Mouse (Mus musculus) v-Abl transformed pro-B cells (cell line): ENCODE measurements around the gene Hinfp.
"Not testable (repeated sequence)": the region's sequence is repeated elsewhere in the genome, so short reads cannot be mapped to it uniquely, and the experiment has no call there.

Source experiments
- in situ Hi-C, 2 experiments: fragments of 400-800 bp; cut with MboI; formaldehyde crosslinking; loops; one replicate each; pipeline ENCODE4 v1.15.1; 2025; ENCODE audit not compliant: unreplicated experiment in 2 of 2

Gene Hinfp

DNA sequence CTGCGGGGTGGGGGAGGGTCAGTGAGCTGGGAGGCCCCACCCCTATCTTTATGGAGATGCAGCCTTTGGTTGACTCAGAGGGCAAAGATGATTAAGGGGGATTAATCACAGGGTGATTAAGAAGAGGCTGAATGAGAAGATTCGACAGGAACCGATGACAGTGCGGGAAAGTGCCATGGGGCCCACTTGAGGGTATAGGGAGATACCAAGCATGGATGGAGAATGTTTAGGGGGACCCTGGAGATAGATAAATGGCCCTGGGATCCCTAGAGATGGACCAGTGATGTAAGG, 8.7 kb upstream of the Hinfp start:
- in situ Hi-C loops: no loop called here

DNA sequence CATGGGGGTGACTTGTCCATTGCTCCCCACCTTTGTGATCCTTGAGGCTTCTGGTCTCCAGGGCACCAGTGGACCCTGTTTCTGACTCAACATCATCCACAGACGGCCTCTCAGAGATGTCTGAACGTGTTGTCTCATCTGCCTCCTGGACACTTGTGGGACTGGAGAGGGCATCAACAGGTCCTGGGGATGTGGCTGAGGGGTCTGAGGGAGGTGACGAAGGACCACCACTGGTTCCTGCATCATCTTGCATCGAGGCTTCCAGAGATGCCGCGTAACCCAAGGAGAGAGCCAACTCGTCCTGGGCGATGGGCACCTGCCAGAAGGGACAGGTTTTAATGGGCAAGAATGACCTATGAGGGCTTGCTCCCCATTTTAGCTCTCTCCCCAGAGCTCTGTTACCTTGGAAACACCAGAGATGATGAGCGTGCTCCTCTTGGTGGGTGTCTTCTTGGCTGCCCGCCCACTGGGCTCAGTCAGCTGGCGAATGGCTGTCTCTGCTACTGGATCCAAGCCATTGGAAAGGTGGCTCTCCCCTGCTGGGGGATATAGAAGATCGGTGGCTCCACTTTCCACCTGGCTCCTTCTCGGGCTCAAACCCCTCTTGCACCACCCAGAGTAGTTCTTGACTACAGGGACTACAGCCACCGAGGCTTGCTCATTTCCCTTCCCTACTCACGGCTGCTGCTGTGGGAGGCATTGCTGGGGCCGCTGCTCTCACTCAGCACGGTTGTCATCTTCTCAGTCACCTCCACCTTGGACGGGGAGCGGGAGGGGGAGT, 8.2 kb upstream of the Hinfp start:
- in situ Hi-C loops: no loop called here

DNA sequence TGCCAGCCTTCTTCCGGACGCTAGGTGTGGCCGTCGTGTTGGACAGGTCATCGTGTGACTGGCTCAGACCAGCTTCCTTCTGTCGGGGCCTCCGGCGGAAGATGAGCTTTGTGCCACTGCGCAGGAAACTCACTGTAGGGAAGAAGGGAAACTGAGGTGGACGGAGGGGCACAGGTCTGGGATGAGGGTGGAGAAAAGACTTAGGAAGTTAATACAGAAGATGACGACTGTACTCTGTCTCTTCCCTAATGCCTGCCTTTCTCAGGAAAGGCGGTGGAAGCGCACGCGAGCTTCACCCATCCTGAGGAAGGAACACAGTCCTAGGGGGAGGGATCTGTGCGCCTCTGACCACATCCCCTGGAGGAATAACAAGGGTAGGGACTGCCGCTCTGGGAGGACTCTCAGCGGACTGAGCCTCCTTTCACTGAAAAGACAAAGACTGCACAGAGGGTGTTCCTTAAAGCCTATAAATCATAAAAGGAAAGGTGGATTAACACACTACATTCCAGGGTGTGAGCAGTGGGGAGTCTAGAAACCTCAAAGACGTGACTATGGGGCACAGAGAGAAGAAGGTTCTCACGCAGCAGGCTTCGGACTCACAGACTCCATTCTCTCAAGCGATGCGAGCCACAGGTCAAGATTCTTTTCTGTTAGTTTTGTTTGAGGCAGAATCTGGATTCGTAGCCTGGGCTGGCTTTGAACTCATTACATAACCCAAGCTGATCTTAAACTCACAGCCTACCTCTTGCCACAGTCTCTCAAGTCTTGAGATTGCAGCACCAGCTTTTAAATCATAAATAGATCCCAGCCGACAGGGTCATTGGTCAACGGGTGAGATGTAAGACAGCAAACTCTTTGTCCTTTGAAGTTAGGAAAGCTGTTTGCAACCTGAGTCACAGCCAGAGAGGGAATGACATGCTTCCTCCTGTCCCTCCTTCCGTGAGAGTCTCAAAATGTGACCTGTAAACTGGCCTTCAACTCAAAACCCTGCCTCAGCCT, 6.0 kb upstream of the Hinfp start:
- in situ Hi-C loops: no loop called here

DNA sequence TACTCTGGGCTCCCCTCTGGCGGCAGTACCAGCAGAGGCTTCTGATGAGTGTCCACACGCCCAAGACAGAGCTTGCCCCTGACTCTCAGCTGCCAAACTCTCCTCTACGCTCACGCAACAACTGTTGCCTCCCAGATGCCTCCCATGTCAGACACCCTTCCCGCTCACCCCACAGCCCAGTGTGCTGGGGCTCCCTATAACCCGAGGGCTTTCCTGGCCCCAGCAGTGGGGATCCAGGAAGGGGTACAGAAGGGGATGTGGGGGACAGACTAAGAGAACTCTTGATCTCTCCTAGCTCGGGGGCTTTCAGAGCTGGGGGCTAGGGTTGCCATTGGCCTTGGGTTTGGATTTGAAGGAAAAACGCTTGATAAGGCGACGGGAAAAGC, 5.3 kb upstream of the Hinfp start:
- in situ Hi-C loops: no loop called here

DNA sequence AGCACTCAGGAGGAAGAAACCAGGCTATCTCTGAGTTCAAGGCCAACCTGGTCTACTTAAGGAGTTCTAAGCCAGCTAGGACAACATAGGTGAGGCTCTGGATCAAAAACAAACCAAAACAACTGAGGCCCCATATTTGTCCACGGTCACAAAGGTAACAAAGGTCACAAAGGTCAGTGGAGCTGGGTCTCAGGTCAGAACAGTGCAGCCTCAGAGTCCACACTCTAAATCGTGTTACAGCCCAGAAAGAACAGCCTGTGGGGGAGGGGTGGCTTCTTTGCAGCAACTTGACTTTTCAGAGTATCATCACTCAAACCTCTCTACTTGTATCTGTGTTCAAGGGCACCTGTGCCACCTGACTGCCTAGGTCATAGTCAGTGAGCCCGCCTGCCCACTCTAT, 4.3 kb upstream of the Hinfp start:
- in situ Hi-C loops: no loop called here

DNA sequence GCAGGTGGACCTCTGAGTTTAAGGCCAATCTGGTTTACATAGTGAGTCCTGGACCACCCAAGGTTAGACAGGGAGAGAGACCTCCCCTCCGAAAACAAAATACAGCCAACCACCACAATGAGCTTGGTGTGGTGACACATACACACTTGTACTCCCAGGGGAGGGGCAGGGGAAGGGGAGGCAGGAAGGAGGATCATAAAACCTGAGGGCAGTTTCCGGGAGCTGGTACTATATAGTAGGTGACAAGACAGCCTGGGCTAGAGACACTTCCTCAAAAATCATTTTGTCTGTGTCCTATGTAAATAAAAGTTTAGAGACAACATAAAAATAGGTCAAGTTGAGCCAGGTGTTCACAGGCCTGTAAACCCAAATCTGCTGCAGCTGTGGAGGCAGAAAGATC, 1.8 kb upstream of the Hinfp start:
- in situ Hi-C loops: no loop called here

DNA sequence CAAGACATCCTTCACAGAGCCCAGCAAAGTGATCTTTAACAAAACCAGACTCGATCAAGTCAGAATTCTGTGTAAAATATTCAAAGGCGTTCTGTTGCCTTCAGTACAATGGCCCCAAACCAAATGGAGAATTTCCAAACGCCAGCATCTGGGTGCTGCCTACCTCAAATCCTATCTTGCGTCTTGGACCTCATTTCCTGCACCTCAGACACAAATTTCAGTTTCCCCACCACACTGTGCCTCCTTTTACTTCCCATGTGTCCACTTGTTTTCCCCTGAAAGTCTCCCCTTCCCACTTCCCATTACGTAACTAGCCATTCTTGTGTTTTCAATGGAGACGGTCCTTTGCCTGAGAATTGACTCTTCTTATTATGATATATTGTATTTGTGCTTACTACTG, 1.1 kb upstream of the Hinfp start:
- in situ Hi-C loops: no loop called here

DNA sequence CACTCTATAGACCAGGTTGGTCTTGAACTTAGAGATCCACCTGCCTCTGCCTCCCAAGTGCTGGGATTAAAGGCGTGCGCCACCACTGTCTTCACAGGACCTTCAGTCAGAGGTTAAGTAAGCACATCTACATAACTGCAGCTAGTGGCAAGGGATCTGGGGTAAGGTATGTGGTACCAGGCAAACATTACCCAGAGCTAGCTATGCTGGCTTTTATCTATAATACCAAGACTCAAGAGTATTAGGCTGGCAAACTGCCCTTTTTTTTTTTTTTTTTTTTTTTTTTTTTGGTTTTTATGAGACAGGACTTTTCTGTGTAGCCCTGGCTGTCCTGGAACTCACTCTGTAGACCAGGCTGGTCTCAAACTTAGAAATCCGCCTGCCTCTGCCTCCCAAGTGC, 5.5 kb downstream of the Hinfp start:
- in situ Hi-C loops: not testable (repeated sequence)

DNA sequence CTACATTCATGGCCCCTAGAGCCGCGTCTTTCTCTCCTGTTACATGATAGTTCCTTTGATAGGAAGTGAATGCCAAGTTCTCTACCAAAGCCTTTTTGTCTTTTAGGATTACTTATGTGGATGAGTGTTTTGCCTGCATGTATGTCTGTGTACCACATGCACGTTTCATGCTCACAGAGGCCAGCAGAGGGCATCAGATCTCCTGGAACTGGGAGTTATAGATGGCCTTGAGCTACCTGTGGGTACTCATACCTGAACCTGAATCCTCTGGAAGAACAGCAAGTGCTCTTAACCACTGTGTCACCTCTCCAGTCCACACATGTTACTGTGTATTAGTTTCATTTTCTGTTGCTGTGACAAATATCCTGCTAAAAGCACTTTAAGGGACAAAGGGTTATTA, 13.0 kb downstream of the Hinfp start:
- in situ Hi-C loops: loop anchor here in 1 of 2 experiments (5.0 kb wide), 1 partner anchor 65 kb away; no protein-coding TSS in a partner anchor

DNA sequence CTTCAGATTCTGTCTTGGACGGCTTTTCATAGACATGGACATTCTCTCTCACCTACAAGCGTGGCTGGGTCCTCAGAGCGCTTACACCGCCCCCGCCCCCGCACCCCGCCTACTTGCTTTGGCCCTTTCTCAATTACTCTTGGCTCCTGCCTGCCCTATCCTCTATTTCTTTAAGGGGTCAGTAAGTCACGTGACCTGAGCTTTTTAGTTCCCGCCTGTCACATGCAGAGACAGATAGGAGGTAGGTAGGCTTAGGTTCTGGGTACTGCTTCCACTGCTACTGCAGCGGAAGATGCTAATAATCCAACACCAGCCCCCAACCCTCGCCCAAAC, 16.5 kb downstream of the Hinfp start:
- in situ Hi-C loops: no loop called here

DNA sequence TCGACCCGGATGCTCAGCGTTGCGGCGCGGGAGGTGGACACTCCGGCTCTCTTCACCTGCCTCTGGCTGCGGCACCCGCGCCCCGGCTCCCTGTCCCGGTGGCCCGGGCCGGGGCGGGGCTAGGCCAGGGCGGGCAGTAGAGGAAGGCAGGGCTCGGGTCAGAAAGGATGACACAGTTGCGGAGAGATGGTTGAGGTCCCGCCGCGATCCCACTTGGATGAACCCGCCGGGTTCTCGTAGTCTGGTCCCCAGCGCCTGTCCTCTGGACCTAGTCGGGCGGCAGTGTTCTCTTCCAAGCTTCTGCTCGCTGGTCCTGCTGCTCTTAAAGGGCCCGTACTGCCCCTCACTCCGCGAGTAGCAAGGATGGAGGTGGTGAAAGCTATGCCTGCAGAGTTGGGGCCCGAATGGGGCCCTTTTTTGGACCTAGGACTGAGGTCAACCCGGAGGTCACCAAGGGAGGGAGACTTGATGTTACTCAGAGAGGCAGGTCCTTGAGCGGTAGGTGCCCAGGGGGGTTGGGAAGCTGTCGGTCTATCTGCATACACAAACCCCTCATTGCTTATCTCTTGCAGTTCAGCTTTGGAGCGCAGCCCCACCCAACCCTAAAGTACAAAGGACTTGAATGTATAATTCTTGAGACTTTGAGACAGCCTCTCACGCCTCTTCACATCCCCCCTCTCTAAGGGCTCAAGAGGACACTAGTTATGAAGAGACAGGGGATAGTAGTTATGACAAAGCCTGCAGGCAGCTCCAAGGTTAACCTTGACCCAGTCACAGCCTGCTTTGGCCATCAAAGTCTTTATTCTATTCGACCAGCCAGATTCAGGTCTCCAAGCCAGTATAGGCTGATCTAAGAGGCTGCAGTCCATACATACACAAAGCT, 17.2 kb downstream of the Hinfp start, which contains the start of gene Abcg4:
Gene Abcg4 (minus strand): TSS at position 540 of the 883 bp plus-strand sequence.
- in situ Hi-C loops: no loop called here

DNA sequence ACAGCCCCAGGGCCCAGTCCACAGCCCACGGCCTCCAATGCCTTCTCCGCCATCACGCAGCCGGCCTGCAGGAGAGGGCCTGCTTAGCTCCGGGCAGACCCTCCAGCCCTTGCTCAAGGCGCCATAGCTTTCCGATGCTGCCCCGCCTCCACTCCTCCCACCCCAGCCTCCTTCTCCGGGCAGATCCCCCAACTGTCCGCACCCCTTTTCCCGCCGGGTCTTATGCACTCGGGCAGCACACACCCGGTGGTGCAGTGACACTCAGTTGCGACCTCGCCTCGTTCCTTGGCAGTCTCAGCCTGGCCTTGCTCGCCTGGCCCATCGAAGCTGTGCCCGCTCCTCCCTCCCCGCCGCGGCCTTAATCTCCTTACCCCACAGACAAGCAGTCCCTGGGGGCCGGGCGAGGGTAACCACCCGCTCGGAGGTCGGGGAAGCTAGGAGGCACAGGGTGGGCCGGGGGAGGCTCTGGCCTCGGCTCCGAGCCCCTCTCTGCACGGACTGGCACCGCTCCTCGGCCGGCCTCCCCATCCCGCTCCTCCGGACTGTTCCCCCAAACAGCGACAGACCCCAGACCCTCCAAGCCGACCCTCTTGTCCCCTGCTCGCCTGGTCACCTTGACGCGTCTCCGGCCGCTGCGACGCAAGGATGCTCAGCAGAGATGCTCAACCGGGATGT, 17.9 kb downstream of the Hinfp start:
- in situ Hi-C loops: no loop called here

DNA sequence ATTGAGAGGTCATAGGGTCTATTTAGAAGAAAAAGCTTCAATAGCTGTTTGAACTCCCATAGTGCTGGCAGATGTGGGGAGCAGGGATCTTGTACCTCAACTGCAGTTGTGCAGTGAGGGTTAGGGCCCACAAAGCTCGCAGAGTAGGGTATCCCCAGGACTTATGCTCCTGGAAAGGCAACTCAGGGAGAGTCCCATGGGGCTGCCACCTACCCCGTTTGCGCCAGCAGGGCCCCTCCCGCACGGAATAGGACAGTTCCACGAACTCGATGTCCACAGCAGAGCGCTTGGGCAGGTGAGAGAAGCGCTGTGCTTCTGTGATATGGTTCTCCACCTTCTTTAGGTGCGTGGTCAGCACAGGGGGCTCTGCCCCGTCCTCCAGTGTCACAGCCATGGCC, 18.5 kb downstream of the Hinfp start:
- in situ Hi-C loops: no loop called here

DNA sequence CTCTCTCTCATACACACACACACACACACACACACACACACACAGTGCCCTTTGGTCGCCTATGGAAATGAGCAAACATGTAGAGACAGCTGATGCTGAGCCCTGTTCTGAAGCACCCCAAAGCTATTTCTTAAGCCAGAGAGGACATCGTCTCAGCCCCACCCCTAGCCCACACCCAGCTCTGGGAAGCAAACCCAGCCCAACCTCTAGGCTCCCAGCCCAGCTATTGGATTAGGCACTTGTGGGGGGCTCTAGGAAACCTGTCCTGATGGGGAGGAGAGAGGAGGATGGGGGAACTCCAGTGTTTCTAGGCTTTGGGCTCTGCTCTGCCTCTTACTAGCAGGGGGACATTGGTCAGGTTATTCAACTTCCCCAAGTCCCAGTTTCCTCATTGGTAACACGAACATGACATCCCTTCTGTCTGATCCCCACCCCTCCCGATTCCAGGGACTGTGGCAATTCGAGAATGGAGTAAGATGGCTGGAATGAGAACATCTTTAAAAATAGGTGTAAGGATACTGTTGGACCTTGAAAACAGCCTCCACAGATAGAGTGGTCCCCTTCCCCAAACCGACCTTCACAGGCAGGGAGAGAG, 19.1 kb downstream of the Hinfp start:
- in situ Hi-C loops: no loop called here

DNA sequence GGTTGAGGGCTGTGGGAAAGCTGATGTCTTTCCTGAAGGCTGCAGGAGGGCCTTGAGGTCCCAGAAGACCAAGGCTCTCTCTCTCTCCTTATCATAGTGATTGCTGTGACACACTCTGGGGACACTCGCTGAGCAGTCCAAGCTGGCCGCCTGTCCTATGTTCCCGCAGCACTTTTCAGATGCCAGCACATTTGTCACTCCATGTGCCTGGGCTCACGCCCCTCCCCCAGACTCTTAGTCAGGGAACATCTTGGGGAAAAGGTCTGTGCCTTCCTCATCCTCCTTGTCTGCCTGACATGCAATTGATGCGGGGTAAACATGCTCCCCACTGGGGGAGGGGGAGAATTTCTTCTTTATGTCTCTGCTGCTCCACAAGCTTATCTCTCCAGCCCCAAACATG, 22.3 kb downstream of the Hinfp start:
- in situ Hi-C loops: no loop called here

DNA sequence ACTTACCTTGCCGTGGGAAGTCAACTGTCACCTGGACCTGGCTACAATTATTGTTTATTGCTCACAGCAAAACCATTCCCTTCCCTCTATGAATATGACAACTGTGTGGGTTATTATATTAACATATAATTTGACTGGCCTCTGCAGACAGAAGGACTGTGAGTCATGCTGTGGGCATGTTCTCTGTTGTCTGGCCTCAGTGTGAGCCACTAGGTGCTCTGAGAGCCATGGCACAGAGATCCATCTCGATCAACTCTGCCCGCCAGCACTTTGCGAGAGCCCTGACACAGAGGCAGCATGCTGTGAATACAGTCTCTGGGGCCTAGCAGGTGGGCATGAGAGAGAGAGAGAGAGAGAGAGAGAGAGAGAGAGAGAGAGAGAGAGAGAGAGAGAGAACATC, 35.5 kb downstream of the Hinfp start:
- in situ Hi-C loops: loop anchor here (5.0 to 25.0 kb wide), 4 partner anchors 143 to 283 kb away; no protein-coding TSS in a partner anchor

DNA sequence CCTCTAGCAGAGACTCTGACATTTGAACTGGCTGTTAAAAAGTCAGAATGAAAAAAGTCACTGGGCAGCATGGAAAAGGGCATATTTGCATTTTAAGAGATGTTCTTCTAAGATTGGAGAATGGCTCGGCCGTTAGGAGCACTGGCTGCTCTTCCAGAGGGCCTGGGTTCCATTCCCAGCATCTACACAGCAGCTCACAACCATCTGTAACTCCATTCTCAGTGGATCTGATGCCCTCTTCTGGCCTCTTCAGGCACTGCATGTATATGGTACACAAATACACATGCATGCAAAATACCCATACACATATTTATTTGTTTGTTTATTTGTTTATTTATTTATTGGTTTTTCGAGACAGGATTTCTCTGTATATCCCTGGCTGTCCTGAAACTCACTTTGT, 36.4 kb downstream of the Hinfp start:
- in situ Hi-C loops: loop anchor here (5.0 to 25.0 kb wide), 3 partner anchors 142 to 282 kb away; no protein-coding TSS in a partner anchor

DNA sequence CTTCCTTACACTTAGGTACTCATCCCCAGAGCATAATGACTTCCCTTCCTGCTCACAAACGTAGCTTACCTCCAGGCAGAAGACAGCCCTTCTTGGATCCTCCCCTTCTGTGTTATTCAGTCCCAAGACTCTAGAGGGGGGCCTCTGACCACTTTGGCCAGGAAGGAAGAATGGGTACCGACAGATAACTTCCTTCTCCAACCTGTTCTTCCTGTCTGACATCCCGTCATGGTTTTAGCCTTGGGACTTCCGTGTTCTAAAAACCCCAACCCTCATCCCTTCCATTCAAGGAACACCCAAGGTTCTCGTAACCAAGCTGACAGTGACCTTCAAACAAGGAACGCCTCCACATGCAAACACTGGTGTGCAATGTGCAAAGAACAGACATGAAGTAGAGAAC, 37.0 kb downstream of the Hinfp start, which contains the start of gene Nlrx1:
Gene Nlrx1 (minus strand): TSS at position 168 of the 400 bp plus-strand sequence.
- in situ Hi-C loops: loop anchor here (5.0 to 25.0 kb wide), 3 partner anchors 141 to 281 kb away; no protein-coding TSS in a partner anchor

DNA sequence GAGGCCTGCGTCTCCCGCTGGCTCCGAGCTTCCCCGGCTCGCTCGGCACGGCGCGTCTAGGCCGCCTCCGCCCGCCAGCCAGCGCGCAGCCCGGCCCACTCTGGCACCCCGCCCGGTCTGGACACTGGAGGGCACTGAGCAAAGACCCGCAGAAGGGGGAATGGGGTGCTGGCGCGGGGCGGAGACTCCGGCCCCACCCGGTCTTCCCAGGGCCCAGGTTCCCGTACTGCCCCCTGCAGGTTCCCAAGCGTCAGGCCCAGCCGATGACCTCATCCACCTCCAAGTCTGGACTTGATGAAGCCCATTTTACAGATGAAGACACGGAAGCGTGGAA, 37.5 kb downstream of the Hinfp start:
- in situ Hi-C loops: loop anchor here (5.0 to 25.0 kb wide), 3 partner anchors 141 to 281 kb away; no protein-coding TSS in a partner anchor
